Mouse (Mus musculus) kidney, postnatal 10 days (tissue): Measurements from ENCODE around the gene Gm26897.

Experiments
- DNase-seq: peaks from one replicate; pipeline ENCODE4 v3.0.0; 2021; ENCODE audit warnings: mixed read lengths

The Gm26897 gene

GRCm38 (mm10) chr5:111754484-111755139 lies 20.9 kb downstream of the Gm26897 start:
- DNase-seq, result no peak

- no peak for DNase-seq
Observed at GRCm38 (mm10) chr5:111755330-111755729, 21.6 kb downstream of the Gm26897 start.

- peak; percentile 28 for DNase-seq
Observed at GRCm38 (mm10) chr5:111760721-111761480, 27.2 kb downstream of the Gm26897 start.

DNA sequence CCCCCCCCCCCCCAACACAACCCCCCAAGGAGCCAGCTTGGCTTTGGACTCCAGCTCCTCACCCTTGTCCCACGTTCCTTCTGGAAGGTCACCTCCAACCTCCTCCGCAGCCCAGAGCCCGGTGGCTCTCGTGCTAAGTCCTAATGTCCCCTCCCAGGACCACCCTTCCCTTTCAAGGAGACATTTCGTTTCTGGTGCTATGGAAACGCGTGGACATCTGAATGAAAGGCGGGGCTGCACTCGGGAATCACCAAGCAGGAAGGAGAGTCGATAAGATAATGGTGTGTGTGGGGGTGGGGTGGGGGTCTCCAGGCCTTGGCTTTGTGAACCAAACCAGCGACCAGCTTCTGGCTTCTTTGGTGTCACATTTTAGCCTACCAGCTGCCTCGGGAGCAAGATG lies 27.9 kb downstream of the Gm26897 start:
- peak; percentile 29 for DNase-seq

GRCm38 (mm10) chr5:111762085-111762484 lies 28.4 kb downstream of the Gm26897 start:
- peak; percentile 75 for DNase-seq

DNA sequence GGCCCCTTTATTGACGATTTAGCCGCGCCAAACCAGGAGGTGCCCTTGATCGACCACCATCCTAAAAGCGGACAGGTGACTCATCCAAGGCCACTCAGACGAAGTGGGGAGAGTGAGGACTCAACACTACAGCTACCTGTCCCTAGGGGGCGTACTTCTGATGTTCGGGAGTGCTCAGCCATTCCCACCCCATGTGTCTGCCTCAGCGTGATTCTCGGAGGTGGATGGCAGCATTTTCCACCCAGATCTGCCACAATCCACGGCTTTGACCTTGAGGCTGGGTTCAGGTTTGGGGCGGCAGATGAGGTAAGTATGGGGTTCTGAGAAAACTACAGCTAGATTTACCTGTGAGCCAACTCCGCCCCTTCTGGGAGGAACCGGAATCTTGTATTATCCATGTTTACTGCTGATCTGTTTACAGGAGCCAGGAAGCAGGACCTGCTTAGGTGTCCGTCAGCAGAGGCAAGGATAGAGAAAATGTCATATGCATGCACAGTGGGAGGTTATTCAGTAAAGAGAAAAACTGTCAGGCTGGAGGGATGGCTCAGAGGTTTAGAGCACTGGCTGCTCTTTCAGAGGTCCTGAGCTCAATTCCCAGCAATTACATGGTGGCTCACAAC lies 32.1 kb downstream of the Gm26897 start:
- no peak for DNase-seq

GRCm38 (mm10) chr5:111766696-111767095 lies 33.0 kb downstream of the Gm26897 start:
- DNase-seq, result no peak

- peak; percentile 76 for DNase-seq
Observed at GRCm38 (mm10) chr5:111770266-111770665, 36.5 kb downstream of the Gm26897 start.

DNA sequence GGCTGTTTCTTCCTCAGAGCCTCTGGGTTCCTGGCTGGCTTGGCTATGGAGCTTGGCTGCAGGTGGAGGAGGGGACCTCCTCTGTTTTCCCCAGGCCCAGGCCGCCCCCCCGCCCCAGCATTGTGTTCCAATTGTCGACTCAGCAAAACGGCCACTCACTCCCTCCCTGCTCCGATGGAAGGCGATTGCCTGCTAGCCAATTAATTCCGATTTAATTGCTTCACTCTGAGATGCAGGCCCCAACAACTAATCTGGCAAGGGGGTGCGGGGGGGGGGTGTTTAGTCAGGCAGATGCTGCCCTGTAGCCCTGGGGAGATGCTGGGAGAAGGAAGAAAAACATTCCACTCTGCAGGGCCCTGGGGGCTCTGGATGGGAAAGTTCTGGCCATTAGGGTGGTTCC lies 38.4 kb downstream of the Gm26897 start:
- DNase-seq, result no peak

GRCm38 (mm10) chr5:111772591-111773406 lies 39.1 kb downstream of the Gm26897 start:
- peak; percentile 36 for DNase-seq

GRCm38 (mm10) chr5:111773407-111773733 lies 39.6 kb downstream of the Gm26897 start:
- no peak for DNase-seq

- no peak for DNase-seq
Observed at GRCm38 (mm10) chr5:111776246-111776645, 42.5 kb downstream of the Gm26897 start.

DNA sequence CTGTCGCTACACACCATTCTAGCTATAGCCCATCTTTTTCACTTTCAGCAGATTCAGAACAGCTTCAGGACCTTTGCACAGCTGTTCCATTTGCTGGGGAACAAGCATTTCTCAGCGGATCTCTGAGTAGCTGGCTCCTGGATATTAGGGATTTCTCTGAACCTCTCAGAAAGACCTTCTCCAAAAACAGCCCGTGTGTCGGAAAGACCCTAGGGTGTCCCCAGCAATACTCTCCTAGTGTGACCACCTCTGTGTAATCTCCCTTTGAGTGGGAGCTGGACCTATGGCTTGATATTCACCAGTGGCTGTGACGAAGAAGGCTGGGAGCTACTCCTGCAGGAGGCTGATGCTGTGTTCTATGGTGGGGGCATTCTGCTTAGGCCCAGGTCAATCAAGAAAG lies 44.4 kb downstream of the Gm26897 start:
- no peak for DNase-seq

GRCm38 (mm10) chr5:111779776-111780485 lies 46.2 kb downstream of the Gm26897 start:
- no peak for DNase-seq
